Mouse (Mus musculus) frontal cortex, postnatal 10 days (tissue): ENCODE measurements around the gene Sirpa.
A peak's percentile ranks its signal among the peaks of the same experiment; 100 is the strongest.

Experiments
- DNase-seq, 2 experiments: peaks; one replicate each; pipeline ENCODE4 v3.0.0; 2022; ENCODE audit warnings: low spot score in 2 of 2, mixed read lengths in 1 of 2

Sirpa gene

GRCm38 (mm10) chr2:129633077-129633732, 40.6 kb downstream of the Sirpa start:
- DNase-seq, result no peak

DNA sequence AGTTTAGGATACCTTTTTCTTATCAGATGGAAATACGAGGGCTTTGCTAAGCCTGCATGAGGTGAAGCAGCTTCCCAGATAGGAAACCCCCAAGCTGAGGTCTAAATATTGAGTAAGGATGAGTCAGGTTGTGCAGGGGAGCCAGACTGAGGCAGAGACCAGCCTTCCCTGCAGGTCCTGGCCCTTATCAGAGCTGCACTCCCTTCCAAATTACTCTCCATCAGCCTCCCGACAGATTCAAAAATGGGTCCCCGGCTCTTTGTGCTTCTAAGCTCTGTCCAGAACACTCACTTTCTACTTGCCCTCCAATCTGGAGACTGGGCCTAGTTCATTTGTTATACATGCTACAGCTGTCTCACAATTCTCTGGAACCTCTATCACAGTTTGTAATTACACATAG, 41.3 kb downstream of the Sirpa start:
- DNase-seq, result no peak

GRCm38 (mm10) chr2:129652616-129653015, 60.0 kb downstream of the Sirpa start:
- DNase-seq, result no peak

DNA sequence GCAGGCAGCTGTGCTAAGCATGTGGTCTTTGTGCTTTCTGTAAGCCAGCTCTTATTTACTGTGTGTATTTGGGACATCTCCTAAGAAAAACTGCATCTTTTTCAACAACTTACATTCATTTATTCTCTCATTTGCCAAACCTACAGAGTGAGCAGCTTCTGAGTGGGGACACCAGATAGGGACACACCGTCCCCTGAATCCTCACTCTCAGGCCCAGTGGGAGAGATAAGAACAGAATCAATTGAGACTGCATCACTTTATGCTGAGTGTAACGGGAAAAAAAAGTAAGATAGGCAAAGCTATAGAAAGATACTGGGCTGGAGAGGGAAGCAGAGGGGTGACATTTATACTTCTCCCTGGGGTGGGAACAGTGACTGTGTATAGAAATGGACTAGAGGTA, 61.0 kb downstream of the Sirpa start:
- DNase-seq, result no peak

DNA sequence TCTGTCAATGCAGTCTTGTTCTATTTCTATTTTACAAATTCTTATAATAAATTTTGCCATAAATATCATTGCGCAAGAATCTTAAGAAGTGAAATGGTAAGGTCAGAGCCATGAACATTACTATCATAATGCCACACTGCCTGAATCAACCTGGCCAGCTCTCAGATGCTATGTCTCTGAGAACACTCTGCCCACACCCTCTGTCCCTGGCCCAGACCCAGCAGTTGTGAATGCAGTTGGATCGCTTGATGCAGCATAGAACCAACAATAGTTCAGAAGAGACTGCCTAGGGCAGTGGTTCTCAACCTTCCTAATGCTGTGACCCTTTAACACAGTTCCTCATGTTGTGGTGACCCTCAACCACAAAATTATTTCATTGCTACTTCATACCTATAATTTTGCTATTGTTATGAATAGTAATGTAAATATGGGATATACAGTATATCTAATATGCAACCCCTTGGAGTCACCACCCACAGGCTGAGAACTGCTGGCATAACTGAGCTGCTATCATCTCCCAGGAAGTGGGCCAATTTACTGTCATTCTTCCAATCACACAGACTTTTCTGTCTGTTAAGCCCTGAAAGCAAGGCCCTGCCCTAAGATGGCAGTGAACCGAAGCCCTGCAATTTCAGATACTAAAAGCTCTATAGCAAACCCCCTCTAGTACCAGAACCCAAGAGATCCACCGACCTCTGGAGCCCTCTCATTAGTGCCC, 61.8 kb downstream of the Sirpa start:
- no peak for DNase-seq

GRCm38 (mm10) chr2:129655033-129655432, 62.4 kb downstream of the Sirpa start:
- DNase-seq, result no peak

DNA sequence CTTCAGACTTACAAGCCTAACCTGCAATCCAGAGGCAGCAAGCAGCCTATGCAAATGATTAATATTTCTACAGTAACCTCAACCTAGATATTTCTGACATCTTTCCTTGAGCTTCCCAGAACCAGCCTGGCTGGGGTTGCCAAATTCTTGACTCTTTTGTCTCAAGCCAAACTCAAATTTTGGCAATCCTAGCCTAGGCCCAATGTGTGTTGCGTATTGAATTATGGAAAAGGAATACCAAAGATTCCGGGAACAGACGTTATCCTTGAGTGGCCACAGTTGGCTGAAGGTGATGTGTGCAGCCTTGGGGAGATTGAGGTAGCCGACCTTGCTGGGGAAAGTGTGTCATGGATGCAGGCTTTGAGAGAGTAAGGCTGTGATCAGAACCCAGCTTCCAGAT, 66.2 kb downstream of the Sirpa start:
- DNase-seq, result no peak

DNA sequence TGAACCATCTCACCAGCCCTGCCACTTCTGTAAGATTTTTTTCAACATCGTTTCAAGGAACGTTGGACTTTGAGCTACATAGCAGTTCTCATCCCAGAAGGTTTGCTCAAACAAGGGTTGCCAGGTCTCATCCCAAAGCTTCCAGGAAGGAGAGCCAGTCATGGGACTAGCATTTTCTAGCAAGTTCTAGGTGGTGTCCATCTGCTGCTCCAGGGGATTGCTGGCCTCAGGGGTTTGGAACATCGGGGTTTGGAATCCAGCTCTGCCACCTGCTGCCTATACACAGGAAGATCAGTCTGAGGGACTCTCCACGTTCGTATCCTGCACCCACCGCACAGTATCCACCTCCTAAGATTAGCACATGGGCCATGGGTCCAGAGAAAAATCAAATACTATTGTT, 67.4 kb downstream of the Sirpa start:
- no peak for DNase-seq

- no peak for DNase-seq
Measured at GRCm38 (mm10) chr2:129662484-129662883, 69.8 kb downstream of the Sirpa start.

GRCm38 (mm10) chr2:129671911-129672310, 79.3 kb downstream of the Sirpa start:
- DNase-seq, result no peak

- peak in 1 of 2 experiments; percentile 71 for DNase-seq
Measured at GRCm38 (mm10) chr2:129674935-129675634, 82.5 kb downstream of the Sirpa start.

DNA sequence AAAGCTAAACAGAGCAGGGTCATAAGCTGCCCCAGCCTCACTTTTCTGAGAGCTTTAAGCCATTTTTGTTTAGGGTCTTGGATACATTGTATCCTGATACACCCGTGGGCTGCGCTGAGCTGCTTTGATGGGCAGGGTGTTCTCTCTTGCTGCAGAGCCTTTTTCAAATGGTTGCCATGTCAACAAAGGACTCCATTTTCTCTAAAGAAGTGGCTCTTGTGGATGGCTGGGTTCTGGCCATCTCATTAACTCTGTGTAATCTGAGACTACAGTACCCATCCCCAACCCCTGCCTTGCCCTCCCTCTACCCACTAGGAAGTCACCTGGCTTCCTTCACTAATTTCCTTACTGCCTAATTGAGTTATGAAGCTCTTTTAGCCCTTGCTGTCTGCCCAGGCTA, 85.0 kb downstream of the Sirpa start:
- peak in 1 of 2 experiments; percentile 6 for DNase-seq

DNA sequence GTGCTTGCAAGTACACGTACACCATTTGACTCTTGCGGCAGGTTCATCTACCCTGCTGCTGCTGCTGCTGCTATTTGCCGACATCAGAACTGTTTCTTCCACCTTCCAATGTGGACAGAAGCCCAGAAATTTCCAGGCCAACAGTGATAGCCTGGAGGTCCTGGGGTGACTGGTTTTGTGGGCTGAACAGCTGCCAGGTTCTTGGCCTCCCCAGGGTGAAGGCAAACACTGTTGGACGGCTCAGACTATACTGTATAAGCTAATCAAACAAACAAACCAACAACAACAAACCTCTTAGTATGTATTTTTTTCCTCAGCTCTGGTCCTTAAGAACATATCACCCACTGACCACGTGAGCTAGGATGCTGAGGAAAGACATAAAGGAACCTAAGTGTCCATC, 86.4 kb downstream of the Sirpa start:
- peak in 1 of 2 experiments; percentile 2 for DNase-seq

DNA sequence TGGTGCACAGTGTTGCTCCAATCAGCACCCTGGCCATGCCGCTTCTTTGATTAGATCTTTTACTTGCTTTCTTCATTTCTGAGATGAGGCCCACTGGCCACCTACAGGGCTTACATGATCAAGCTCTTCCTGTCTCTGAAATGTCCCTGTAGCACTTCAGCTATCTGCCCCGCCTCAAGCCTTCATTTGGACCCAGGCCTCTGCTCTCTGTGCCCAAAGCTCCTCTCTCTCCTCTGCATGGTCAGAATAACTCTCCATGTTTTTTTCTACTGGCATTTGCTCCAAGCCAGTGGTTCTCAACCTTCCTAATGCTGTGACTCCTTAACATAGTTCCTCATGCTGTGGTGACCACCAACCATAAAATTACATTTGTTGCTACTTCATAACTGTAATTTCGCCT, 87.6 kb downstream of the Sirpa start:
- DNase-seq, result peak in 1 of 2 experiments; percentile 2
